Mouse (Mus musculus) retina, postnatal 7 days (tissue): Measurements from ENCODE around the gene Large1.
"Not testable (repeated sequence)": the region's sequence is repeated elsewhere in the genome, so short reads cannot be mapped to it uniquely, and the experiment has no call there.

ENCODE experiments used
- DNase-seq: peaks from one replicate; pipeline ENCODE4 v3.0.0-alpha.2; 2012; ENCODE audit warnings: low read depth, low spot score

Gene Large1

DNA sequence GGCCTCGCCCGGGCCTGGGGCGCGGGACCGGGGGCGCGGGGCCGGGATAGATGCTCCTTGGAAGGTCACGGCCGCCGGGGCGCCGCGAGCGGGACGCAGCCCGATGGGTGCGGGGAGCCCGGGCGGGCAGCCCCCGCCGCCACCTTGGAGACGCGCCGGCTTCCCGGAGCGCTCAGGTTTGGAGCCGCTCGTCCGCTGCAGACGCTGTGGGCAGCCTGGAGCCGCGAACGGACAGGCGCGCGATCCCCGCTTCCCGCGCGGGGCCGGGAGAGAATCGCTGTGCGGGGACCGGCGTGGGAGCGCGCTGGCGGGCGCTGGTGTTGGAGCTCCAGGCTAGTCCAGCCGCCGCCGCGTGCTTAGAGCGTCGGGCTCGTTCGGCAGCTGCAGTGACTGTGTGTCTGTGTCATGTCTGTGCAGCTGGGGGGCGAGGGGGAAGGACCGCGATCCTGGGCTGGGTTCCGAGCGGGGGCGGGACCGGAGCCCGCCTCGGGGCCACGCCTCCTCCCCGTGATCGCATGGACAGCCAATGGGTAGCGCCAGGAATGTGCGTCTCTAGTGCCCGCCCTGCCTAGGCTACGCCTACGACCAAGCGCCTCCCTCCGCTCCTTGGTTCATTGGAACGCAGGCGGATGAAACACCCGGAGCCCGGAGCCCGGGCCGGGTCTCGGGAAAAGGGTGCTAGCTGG lies at the start of gene Large1:
TSS of gene Large1 (minus strand) at position 433 of the 686 bp plus-strand sequence.
- DNase-seq: peak; percentile 93

DNA sequence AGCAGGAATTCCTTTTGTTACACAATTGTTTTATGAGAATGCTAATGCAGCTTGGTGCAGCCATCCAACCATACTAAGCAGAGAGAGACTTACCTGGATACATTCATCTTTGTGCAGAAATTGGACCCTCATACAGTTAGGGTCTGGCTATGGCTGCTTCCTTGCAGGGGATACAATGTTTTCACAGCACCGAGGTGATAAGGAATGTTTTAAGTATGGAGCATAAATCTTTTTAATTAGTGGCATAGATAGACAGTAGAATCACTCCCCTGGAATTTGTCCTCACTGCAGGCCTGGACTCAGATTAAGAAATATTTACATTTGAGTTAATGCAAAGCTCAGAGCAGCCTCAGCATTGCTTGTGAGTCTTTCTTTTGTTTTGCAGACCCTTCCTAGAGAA lies 47.0 kb upstream of the Large1 start:
- DNase-seq: no peak

DNA sequence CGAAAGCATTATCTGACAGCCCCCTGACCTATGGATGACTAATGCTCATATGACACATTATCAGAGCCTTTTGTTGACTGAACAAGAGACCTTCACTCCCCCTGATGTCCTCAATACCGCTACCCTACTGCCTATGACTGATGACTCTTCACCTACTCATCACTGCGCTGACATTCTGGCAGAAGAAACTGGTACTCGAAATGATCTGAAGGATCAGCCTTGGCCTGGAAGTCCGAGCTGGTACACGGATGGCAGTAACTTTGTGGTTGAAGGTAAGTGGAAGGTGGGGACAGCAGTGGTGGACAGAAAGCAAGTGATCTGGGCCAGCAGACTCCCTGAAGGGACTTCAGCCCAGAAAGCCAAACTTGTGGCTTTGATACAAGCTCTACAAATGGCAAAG lies 19.7 kb upstream of the Large1 start:
- DNase-seq: not testable (repeated sequence)

DNA sequence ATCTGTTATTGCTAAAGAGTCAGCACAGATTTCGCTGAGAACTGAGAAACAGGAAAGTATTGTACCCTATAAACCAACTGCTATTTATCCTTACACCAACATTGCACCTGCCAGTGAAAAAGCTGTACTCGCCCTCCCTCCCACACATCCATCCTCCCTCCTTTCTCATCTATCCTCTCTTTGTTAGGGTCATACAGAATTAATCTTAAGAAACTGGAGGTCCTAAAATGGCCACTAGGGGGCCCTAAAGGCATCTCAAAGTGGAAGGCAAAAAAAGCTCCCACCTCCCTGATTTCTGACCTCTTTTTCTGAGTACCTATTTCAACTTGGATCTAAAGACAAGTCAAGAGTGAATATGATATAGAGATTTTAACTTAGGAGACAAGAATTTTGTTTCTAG lies 2.6 kb upstream of the Large1 start:
- peak; percentile 53 for DNase-seq

DNA sequence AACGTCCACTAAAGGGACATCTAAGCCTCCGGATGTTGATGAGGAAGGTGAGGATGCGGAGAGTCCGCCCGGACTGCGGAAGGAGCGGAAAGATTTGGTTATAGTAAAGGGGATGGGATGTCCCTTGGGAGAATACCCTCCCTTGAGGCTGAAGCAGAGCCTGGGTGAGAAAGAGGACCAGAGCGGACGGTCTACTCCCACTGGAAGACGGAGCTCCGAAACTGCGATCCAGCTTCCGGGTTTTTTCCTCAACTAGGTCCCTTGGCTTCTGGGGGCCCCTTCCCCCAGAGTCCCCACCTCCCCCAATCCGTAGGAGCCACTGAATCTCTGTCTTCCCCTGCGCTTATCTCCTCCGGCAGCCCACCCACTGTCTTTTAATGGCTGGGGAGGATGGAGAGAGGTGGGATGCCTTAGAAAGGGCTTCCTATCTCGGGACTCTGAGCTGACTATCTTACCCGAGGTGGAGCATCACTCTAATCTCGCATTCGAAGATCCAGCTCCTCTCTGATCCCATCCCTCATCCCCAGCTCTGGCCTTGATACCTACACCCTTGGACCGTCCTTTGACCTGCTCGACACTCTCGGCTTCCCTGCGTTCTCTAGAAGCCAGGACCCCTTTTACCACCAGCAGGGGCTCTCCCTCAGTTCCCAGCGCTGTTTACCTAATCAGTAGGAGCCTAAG lies 1.0 kb upstream of the Large1 start:
- DNase-seq: peak; percentile 34

DNA sequence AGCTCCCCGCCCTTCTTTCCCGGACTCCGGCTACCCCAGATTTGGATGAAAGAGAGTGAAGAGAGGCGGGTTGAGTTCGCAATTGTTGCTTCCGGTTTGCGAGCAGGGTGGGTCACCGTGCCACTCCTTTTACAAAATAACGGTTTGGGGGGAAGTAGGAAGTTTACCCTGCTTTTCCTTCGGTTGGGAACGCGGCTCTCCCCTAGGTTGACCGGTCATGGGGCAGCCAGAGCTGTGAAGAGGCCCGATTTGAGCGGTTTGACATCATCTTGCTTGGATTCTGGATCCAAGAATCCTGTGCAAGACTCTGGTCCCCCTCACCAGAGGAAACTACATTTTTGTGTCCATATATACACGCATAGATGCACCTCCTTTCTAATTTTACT lies 447 bp upstream of the Large1 start:
- DNase-seq: no peak

DNA sequence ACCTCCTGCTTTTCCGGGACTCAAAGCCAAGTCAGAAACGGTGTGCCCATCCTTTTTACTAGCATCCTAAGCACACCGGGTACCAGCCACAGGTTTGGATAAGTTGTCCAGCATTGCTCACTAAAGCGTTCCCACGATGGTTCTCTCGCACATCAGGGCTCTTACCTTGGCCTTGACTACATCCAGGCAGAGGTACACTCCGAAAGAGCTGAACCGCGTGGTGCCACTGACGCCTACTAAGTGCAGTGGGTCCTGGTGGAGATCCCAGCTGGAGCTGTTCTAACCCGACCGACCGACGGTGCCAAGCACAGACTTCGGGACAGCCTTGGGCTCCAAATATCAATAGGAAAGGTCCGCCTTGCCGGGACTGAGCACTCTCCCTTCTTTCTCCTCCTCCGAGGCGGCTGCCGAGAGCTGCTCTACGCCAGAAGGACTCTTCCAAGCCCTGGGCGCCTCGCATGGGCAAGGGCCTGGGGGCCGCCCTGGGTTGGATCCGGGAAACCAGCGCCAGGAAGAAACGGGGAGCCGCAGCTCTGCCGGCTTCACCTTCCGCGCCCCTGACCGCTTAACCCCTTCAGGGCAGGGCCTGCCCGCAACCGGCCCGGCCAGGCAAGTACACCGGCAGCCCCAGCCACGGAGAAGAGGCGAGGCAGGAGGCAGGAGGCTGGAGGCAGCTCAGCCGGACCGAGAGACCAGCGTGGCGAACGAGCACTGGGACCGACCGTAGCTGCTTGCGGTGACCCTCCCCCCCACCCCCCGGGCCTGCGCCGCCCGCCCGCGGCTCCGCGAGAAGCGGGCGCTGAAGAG lies 836 bp downstream of the Large1 start:
- DNase-seq: no peak

DNA sequence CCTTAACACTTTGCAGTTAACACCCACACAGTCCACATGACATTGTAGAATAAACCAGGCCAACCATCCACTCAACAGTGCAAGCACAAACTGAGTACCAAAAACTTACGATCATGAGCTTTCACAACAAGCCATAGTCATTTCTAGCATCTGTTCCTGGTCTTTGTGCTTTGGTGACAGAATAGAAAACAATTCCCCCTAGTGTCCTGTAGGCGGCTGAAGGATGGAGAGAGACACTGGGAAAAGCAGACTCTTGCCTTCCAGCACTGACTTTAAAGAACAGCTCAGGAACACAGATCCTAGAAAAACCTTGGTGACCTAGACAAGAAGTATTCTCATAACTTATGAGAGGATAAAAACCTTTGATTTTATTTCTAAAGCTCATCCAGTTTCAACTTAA lies 3.0 kb downstream of the Large1 start:
- DNase-seq: peak; percentile 14

DNA sequence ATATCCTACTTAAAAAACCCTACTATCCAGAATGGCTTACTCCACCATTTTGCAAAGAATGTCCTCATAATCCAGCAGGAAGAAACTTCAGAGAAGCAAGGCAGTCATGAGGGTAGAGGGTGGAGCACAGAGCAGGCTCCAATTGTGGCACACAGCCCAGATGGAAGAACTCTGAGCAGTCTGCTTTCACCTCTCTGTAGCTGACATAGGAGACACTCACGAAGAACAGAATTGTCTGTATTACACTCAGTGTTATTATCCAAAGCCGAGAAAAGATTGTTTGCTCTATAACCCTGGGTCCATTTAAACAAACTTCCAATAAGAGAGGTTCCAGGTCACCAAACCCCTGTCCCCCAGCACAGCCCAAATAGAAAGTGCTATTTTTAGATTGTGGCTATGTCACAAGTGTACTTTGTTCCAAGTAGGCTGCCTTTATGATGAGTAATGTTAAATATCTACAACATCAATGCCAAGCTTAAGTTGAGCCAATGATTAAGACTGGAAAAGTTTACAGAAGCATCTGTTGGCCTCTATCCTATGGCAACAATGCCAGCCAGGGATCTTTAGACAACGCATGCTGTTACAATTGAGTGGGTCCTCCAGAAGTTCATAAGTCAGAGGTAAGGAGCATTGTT lies 10.5 kb downstream of the Large1 start:
- no peak for DNase-seq

DNA sequence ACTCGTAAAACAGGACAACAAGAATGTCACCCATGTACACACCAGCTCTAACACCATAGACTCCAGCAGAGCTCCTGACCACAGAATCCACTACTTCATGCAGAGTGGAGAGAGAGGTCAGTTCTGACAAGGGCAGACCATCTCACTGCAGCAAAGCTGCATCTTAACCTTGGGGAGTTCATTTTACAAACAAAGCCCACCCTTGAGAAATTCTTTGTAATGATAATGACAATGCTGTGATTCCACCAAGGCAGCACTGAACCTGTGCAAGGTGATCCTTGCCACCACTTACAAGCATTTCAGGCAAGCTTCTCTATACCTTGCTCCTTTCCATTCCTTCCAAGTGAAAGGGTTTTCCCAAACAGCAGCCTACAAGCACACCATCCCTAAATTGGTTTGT lies 16.5 kb downstream of the Large1 start:
- no peak for DNase-seq

DNA sequence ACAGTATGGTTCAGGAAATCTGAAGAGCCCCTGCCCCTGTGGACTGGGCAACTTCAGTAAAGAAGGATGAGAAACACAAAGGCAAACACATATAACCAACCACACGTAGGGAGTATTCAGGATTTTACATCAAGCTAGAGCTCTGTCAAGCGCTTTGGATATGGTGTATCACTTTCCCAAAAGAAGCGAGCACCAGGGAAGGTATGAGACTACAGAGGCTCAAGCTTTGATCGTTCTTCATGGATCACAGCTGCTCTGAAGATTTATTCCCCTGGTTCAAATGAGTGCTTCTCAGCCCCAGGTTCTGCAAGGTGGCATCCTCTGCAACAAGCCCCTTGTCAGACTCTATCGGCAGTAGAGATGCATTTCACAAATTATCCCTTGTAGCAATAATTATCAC lies 24.2 kb downstream of the Large1 start:
- no peak for DNase-seq

DNA sequence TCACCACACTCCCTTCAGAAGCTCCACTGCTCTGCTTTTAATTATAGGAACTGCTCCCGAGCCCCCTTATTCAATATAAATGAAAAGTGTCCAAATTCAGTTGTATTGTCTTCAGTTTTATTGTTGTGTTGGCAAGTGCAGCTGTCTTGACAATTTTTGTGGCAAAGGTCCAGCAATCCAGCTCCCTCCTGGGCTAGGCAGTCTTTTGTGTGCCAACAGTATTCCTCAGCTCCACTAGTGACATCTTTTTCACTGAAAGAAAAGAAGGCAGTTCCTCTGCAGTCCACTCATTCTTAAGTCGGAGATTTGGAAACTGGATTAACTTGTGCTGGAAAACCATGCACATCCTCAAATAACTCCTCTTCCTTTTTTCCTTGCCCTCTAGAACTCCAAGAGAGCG lies 25.3 kb downstream of the Large1 start:
- no peak for DNase-seq

DNA sequence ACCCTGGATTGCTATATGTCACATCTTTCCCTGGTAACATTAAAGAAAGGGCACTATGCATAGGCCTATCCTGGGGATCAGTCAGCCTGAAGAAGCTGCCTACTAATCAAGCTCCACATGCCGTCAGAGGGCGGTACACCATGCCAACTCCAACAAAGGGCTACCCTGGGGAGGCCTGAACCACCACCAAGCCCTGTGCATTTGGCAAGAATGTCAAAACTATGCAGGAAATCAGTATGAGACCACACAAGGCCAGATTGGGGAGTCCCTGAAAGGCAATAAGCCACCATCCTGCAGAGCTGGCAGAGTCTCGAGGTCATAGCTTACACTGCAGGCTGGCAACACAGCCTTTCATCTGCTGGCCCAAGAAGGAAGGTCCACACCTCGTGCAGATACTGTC lies 28.7 kb downstream of the Large1 start:
- DNase-seq: no peak

DNA sequence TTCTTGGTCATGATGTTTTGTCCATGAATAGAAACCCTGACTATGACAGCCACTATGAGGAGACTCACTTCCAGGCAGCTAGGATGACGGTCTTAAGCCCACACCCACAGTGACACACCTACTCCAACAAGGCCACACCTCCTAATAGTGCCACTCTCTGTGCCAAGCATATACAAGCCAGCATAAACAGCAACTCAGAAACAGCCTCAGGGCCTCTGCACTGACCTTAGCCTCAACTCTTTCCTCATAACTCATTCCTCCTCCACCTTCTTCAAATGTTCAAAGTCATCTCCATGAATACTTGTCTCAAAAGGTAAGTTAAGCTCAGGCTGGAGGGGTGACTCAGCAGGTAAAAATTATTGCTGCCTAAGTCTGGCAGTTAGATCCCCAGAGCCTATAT lies 29.7 kb downstream of the Large1 start:
- DNase-seq: no peak

DNA sequence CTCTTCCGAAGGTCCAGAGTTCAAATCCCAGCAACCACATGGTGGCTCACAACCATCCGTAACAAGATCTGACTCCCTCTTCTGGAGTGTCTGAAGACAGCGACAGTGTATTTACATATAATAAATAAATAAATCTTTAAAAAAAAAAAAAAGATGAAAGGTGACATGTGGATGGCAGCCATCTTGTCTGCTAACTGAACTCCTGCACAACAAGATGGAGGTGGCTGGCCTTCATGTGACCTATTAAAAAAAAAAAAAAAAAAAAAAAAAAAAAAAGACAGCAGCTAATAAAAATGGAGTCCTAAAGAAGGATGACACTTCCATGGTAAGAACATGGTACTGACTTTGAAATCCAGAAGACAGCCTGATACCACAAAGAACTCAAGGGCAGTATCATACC lies 33.8 kb downstream of the Large1 start:
- not testable (repeated sequence) for DNase-seq

DNA sequence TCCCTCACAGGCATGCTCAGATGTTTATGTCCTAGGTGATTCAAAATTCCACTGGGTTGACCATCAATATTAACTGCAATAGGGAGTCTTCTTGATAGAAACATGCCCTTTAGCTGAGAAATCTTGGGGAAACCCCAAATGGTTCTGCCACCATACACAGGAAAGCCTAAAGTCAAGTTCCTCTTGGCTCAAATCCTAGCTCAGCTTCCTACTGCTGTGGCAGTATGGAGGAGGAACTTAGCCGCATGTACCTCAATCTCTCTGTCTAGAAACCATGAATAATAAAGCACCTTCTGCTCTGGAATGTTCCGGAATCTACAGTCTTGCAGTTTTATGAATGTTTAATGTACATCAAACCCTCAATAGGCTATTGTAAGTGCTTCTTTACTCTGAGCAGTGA lies 39.4 kb downstream of the Large1 start:
- DNase-seq: no peak

DNA sequence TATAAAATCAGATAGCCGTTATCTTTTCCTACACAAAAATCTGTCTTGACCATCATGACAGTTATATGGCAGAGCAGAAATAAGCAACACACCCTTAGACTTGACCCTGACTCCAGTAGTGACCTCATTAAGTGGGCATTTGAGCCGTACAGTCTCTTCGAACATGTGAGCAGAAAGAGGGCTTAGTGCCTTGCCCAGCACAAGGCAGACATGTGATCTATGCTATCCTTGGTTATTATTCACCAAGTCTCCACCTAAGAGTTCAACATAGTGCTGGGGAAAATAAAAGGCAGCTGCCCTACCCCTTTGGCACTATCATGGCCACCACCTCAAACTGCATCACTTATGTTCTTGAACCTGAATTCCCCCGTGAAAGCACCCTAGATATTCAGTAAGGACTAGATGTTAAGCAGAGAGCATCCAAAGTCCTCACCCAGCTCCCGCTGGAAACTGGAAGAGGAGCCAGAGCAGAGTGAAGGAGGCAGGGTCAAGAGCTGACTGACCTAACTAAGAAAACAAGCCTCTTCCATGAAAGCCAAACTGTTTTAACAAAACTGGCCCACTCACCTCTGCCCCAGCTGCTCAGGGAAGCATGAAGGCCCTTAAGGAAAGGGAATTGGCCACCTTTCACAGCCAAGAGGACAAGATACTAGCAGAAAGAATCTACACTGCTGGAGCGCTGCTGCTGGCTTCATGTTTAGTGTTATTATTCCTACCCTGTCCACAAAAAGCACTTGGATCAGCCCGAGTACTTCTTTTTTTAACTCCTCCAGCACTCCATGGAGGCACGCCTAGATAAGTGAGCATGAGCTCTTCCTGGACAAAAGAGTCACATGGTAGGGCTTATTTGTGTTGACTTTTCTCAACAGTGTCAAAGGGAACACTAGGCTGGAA lies 40.4 kb downstream of the Large1 start:
- DNase-seq: no peak

DNA sequence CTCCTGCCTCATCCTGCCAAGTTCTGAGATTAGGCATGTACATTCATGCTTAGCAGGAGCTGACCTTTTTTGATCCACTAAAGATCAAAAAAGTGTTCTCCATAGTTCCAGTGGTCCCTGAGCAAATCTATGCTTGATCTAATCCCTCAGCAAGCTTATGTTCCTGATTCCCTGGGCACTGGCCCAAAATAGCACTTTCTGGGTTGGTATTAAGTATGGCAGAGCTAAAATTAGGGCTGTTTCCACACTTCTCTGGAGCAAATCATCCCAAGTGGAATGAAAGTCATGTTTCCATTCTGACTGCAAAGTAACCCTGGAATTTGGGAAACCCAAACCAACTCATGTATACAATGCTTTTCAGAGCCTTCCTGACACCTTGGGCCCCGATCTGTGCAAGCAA lies 42.9 kb downstream of the Large1 start:
- DNase-seq: no peak

DNA sequence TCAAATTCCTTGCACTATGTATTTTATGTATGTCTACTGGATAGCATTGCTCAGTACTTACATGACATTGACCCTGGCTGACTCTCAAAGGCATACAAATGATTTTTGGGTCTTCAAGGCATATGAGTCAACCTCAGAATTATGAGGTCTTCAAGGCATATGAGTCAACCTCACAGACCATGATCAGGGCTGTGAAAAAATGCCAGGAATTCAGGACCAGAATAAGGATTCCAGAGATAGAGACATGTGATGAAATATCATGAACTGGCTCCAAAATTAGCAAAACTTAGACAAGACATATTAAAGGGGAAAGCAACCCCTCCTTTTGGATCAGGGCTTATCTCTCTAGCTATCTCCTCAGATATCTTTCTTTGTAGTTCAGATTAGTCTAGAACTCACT lies 43.3 kb downstream of the Large1 start:
- no peak for DNase-seq

DNA sequence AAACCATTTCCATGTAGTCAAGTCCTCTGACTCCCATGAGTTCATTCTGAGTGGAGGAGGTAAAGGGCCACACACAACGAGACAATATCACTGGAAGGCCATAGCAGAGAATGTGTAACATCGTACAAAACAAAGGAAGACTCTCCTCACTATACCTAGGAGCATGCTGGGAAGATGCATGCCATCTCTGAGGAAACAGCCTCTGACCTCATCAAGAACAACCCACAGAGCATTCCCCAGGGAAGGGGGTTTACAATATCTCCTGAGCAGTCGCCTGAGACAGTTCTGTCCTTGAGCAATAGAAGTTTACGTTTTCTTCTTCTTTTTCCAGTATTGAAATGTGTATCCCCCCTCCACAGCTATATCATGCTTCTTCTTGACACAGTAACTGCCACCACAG lies 49.4 kb downstream of the Large1 start:
- DNase-seq: no peak

DNA sequence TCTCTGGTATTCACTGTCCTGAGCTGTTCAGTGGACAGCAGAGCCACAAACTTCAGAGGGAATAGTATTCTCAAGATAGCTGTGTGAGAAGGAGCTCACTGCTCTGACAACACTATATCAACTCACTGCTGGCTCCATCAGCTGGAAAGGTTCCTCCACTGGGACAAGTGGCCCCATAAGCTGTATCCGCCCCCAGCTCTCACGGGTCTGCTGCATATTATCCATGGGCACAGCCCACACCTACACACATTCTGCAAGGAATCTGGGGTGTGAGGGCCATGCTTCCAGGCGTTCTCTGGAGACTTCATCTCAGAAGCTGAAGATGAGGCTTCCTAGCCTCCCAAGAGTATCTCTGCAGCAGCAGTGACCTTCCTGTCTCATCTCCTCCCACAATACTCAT lies 50.4 kb downstream of the Large1 start:
- no peak for DNase-seq
